Mouse (Mus musculus): Measurements from ENCODE around the gene Ubap1.
A peak's percentile ranks its signal among the peaks of the same experiment; 100 is the strongest.

The Ubap1 gene

GRCm38 (mm10) chr4:41353265-41353664 lies 4.5 kb downstream of the Ubap1 start:
- no peak for DNase-seq (ENCODE audit: low read depth, low spot score)

- DNase-seq (ENCODE audit: low read depth, low spot score) = no peak
These were observed 8.4 kb downstream of the Ubap1 start for GRCm38 (mm10) chr4:41357154-41357553.

- no peak for DNase-seq (ENCODE audit: low read depth, low spot score)
These were observed 9.9 kb downstream of the Ubap1 start for GRCm38 (mm10) chr4:41358669-41359068.

- DNase-seq (ENCODE audit: low read depth, low spot score) = no peak
These were observed 10.6 kb downstream of the Ubap1 start for GRCm38 (mm10) chr4:41359358-41359757.

GRCm38 (mm10) chr4:41361059-41361458 lies 12.3 kb downstream of the Ubap1 start:
- no peak for DNase-seq (ENCODE audit: low read depth, low spot score)

GRCm38 (mm10) chr4:41368198-41368597 lies 19.4 kb downstream of the Ubap1 start:
- no peak for DNase-seq (ENCODE audit: low read depth, low spot score)

- DNase-seq (ENCODE audit: low read depth, low spot score) = no peak
These were observed 21.1 kb downstream of the Ubap1 start for GRCm38 (mm10) chr4:41369702-41370437.

GRCm38 (mm10) chr4:41377567-41377966 lies 28.8 kb downstream of the Ubap1 start:
- DNase-seq (ENCODE audit: low read depth, low spot score) = no peak

GRCm38 (mm10) chr4:41381213-41381950 lies 32.6 kb downstream of the Ubap1 start:
- no peak for DNase-seq (ENCODE audit: low read depth, low spot score)

- no peak for DNase-seq (ENCODE audit: low read depth, low spot score)
These were observed 37.7 kb downstream of the Ubap1 start for GRCm38 (mm10) chr4:41386412-41386975.

GRCm38 (mm10) chr4:41387755-41388469 lies 39.1 kb downstream of the Ubap1 start:
- no peak for DNase-seq (ENCODE audit: low read depth, low spot score)

- DNase-seq (ENCODE audit: low read depth, low spot score) = no peak
These were observed 39.8 kb downstream of the Ubap1 start for GRCm38 (mm10) chr4:41388616-41389015.

GRCm38 (mm10) chr4:41389240-41389639 lies 40.4 kb downstream of the Ubap1 start:
- DNase-seq (ENCODE audit: low read depth, low spot score) = no peak

- peak; percentile 32 for DNase-seq (ENCODE audit: low read depth, low spot score)
These were observed 41.3 kb downstream of the Ubap1 start for GRCm38 (mm10) chr4:41390122-41390521.

GRCm38 (mm10) chr4:41391015-41391414 lies 42.2 kb downstream of the Ubap1 start:
- no peak for DNase-seq (ENCODE audit: low read depth, low spot score)

GRCm38 (mm10) chr4:41394651-41395050 lies 45.9 kb downstream of the Ubap1 start:
- no peak for DNase-seq (ENCODE audit: low read depth, low spot score)

GRCm38 (mm10) chr4:41398353-41398752 lies 49.6 kb downstream of the Ubap1 start:
- no peak for DNase-seq (ENCODE audit: low read depth, low spot score)

GRCm38 (mm10) chr4:41399904-41400303 lies 51.1 kb downstream of the Ubap1 start:
- no peak for DNase-seq (ENCODE audit: low read depth, low spot score)

- DNase-seq (ENCODE audit: low read depth, low spot score) = no peak
These were observed 52.4 kb downstream of the Ubap1 start for GRCm38 (mm10) chr4:41401167-41401566.

- DNase-seq (ENCODE audit: low read depth, low spot score) = no peak
These were observed 52.8 kb downstream of the Ubap1 start for GRCm38 (mm10) chr4:41401573-41401972.

GRCm38 (mm10) chr4:41406597-41406996 lies 57.8 kb downstream of the Ubap1 start:
- no peak for DNase-seq (ENCODE audit: low read depth, low spot score)

- no peak for DNase-seq (ENCODE audit: low read depth, low spot score)
These were observed 58.6 kb downstream of the Ubap1 start for GRCm38 (mm10) chr4:41407353-41407752.
